Mouse (Mus musculus) erythroblast, embryonic 14.5 days (primary cell): Measurements from ENCODE around the gene Otulin.

Experiments
- GATA1 ChIP-seq: IDR thresholded peaks from 2 replicates; pipeline ENCODE4 v1.6.1; 2012; ENCODE audit warnings: low read length, inconsistent platforms, mixed read lengths
- TAL1 ChIP-seq: IDR thresholded peaks from 3 replicates; pipeline ENCODE4 v1.6.1; 2012; ENCODE audit warnings: low read length, inconsistent platforms, mixed read lengths

GRCm38 (mm10) chr15:27519857-27520256, 110.6 kb downstream of the Otulin start:
- no peak for TF ChIP-seq GATA1
- TF ChIP-seq TAL1, result no peak
